Mouse (Mus musculus): ENCODE results near the gene Rgs13. TPM values are rescaled to one million over a fixed set of nuclear protein-coding genes. Genes with fewer than 3 reads are reported as not detected.

Rgs13 gene
- polyA plus RNA-seq, 1 experiment from 2014 or later = not detected

- 0 out of 2 replicates have a peak, but pooled peaks have one; percentile 31 for ATAC-seq (ENCODE audit: insufficient number of reproducible peaks, insufficient read depth, low FRiP score, low TSS enrichment, low read depth)
- Histone ChIP-seq H3K36me3 (no peaks in the 10 kb centered on the region), H3K9ac (replicated peaks) (no peak overlapping the region), H3K9me3 (no peaks in the 10 kb centered on the region), H3K27me3 (no peaks in the 10 kb centered on the region), H3K4me3 (replicated peaks) (no peak overlapping the region), H3K4me2 (no peak overlapping the region), H3K27ac (no peak overlapping the region), H3K4me1 (replicated peaks) (no peaks in the 10 kb centered on the region; the same call in 1 of the 2 replicates)
Observed at GRCm38 (mm10) chr1:144183622-144184021, 6.5 kb upstream of the Rgs13 start.

- no peak overlapping the region for H3K4me3 ChIP-seq (replicated peaks)
- no peak overlapping the region for H3K4me2 ChIP-seq
- H3K36me3 ChIP-seq = no peaks in the 10 kb centered on the region
- no peaks in the 10 kb centered on the region for H3K9me3 ChIP-seq
- no peak for ATAC-seq (ENCODE audit: insufficient number of reproducible peaks, insufficient read depth, low FRiP score, low TSS enrichment, low read depth)
- H3K27me3 ChIP-seq = no peaks in the 10 kb centered on the region
- no peak overlapping the region for H3K9ac ChIP-seq (replicated peaks)
- H3K27ac ChIP-seq = no peak overlapping the region
- H3K4me1 ChIP-seq (replicated peaks) = no peaks in the 10 kb centered on the region; the same call in 1 of the 2 replicates
- WGBS = 92% methylated on average over 4 of the region's 4 CpGs
Observed at GRCm38 (mm10) chr1:144179559-144179958, 2.4 kb upstream of the Rgs13 start.

- Histone ChIP-seq H3K4me1 (replicated peaks) (no peaks in the 10 kb centered on the region), H3K27ac (no peak overlapping the region), H3K4me3 (replicated peaks) (no peak overlapping the region), H3K9me3 (no peaks in the 10 kb centered on the region), H3K27me3 (no peaks in the 10 kb centered on the region), H3K9ac (replicated peaks) (no peak overlapping the region), H3K36me3 (no peaks in the 10 kb centered on the region), H3K4me2 (no peak overlapping the region)
- 79% methylated on average over 9 of the region's 9 CpGs for WGBS
- no peak for ATAC-seq (ENCODE audit: insufficient number of reproducible peaks, insufficient read depth, low FRiP score, low TSS enrichment, low read depth)
Observed at GRCm38 (mm10) chr1:144178281-144178957, 1.2 kb upstream of the Rgs13 start.

GRCm38 (mm10) chr1:144177620-144178019 lies 448 bp upstream of the Rgs13 start:
- no peak overlapping the region for H3K4me3 ChIP-seq (replicated peaks)
- no peaks in the 10 kb centered on the region for H3K36me3 ChIP-seq

GRCm38 (mm10) chr1:144174760-144175159 lies 2.4 kb downstream of the Rgs13 start:
- no peaks in the 10 kb centered on the region for H3K4me1 ChIP-seq (replicated peaks)
- H3K9ac ChIP-seq (replicated peaks) = no peak overlapping the region
- H3K27me3 ChIP-seq = no peaks in the 10 kb centered on the region
- H3K4me3 ChIP-seq (replicated peaks) = no peak overlapping the region
- H3K4me2 ChIP-seq = no peak overlapping the region
- no peaks in the 10 kb centered on the region for H3K9me3 ChIP-seq
- ATAC-seq (ENCODE audit: insufficient number of reproducible peaks, insufficient read depth, low FRiP score, low TSS enrichment, low read depth) = no peak
- WGBS = 92% methylated on average over 6 of the region's 6 CpGs
- H3K27ac ChIP-seq = no peak overlapping the region
- no peaks in the 10 kb centered on the region for H3K36me3 ChIP-seq

More at GRCm38 (mm10) chr1:144177620-144178019, 448 bp upstream of the Rgs13 start:
- Histone ChIP-seq H3K4me1 (replicated peaks) (no peaks in the 10 kb centered on the region), H3K27ac (no peak overlapping the region), H3K27me3 (no peaks in the 10 kb centered on the region), H3K9me3 (no peaks in the 10 kb centered on the region), H3K4me2 (no peak overlapping the region), H3K9ac (replicated peaks) (no peak overlapping the region)
- no peak for ATAC-seq (ENCODE audit: insufficient number of reproducible peaks, insufficient read depth, low FRiP score, low TSS enrichment, low read depth)

- Histone ChIP-seq H3K9me3 (no peaks in the 10 kb centered on the region), H3K4me3 (replicated peaks) (no peak overlapping the region), H3K36me3 (no peaks in the 10 kb centered on the region), H3K4me2 (no peak overlapping the region), H3K9ac (replicated peaks) (no peak overlapping the region), H3K27ac (no peak overlapping the region), H3K27me3 (no peaks in the 10 kb centered on the region), H3K4me1 (replicated peaks) (no peaks in the 10 kb centered on the region)
- 69% methylated on average over 2 of the region's 2 CpGs for WGBS
- no peak for ATAC-seq (ENCODE audit: insufficient number of reproducible peaks, insufficient read depth, low FRiP score, low TSS enrichment, low read depth)
Observed at GRCm38 (mm10) chr1:144173568-144174036, 3.6 kb downstream of the Rgs13 start.

- Histone ChIP-seq H3K9me3 (no peaks in the 10 kb centered on the region), H3K27me3 (no peaks in the 10 kb centered on the region), H3K4me2 (no peak overlapping the region), H3K4me3 (replicated peaks) (no peak overlapping the region), H3K4me1 (replicated peaks) (no peaks in the 10 kb centered on the region), H3K27ac (no peak overlapping the region), H3K36me3 (no peaks in the 10 kb centered on the region), H3K9ac (replicated peaks) (no peak overlapping the region)
- ATAC-seq (ENCODE audit: insufficient number of reproducible peaks, insufficient read depth, low FRiP score, low TSS enrichment, low read depth) = no peak
- 89% methylated on average over 4 of the region's 4 CpGs for WGBS
Observed at GRCm38 (mm10) chr1:144168921-144169320, 8.3 kb downstream of the Rgs13 start.

- H3K36me3 ChIP-seq = no peaks in the 10 kb centered on the region
- H3K4me1 ChIP-seq (replicated peaks) = no peaks in the 10 kb centered on the region
- ATAC-seq (ENCODE audit: insufficient number of reproducible peaks, insufficient read depth, low FRiP score, low TSS enrichment, low read depth) = no peak
- no peaks in the 10 kb centered on the region for H3K9me3 ChIP-seq
- no peak overlapping the region for H3K27ac ChIP-seq
- no peaks in the 10 kb centered on the region for H3K27me3 ChIP-seq
- no peak overlapping the region for H3K4me2 ChIP-seq
- 81% methylated on average over 1 of the region's 1 CpGs for WGBS
- H3K4me3 ChIP-seq (replicated peaks) = no peak overlapping the region
- H3K9ac ChIP-seq (replicated peaks) = no peak overlapping the region
Observed at GRCm38 (mm10) chr1:144167761-144168160, 9.4 kb downstream of the Rgs13 start.

GRCm38 (mm10) chr1:144166897-144167296 lies 10.3 kb downstream of the Rgs13 start:
- WGBS = 70% methylated on average over 5 of the region's 5 CpGs
- Histone ChIP-seq H3K9me3 (no peaks in the 10 kb centered on the region), H3K27me3 (no peaks in the 10 kb centered on the region), H3K4me1 (replicated peaks) (no peaks in the 10 kb centered on the region), H3K36me3 (no peaks in the 10 kb centered on the region), H3K4me3 (replicated peaks) (no peak overlapping the region), H3K27ac (no peak overlapping the region), H3K4me2 (no peak overlapping the region), H3K9ac (replicated peaks) (no peak overlapping the region)
- no peak for ATAC-seq (ENCODE audit: insufficient number of reproducible peaks, insufficient read depth, low FRiP score, low TSS enrichment, low read depth)

GRCm38 (mm10) chr1:144166275-144166674 lies 10.9 kb downstream of the Rgs13 start:
- Histone ChIP-seq H3K4me2 (no peak overlapping the region), H3K4me3 (replicated peaks) (no peak overlapping the region), H3K36me3 (no peaks in the 10 kb centered on the region), H3K27ac (no peak overlapping the region), H3K27me3 (no peaks in the 10 kb centered on the region), H3K9ac (replicated peaks) (no peak overlapping the region), H3K4me1 (replicated peaks) (no peaks in the 10 kb centered on the region), H3K9me3 (no peaks in the 10 kb centered on the region)
- ATAC-seq (ENCODE audit: insufficient number of reproducible peaks, insufficient read depth, low FRiP score, low TSS enrichment, low read depth) = no peak
- WGBS = 89% methylated on average over 2 of the region's 2 CpGs

GRCm38 (mm10) chr1:144152526-144152925 lies 24.6 kb downstream of the Rgs13 start:
- no peak for ATAC-seq (ENCODE audit: insufficient number of reproducible peaks, insufficient read depth, low FRiP score, low TSS enrichment, low read depth)
- Histone ChIP-seq H3K4me3 (replicated peaks) (no peak overlapping the region), H3K27me3 (no peaks in the 10 kb centered on the region), H3K27ac (no peak overlapping the region), H3K4me2 (no peak overlapping the region), H3K9me3 (no peaks in the 10 kb centered on the region), H3K9ac (replicated peaks) (no peak overlapping the region), H3K36me3 (no peaks in the 10 kb centered on the region), H3K4me1 (replicated peaks) (no peaks in the 10 kb centered on the region)
- 48% methylated on average over 1 of the region's 1 CpGs for WGBS

GRCm38 (mm10) chr1:144152184-144152525 lies 25.0 kb downstream of the Rgs13 start:
- H3K4me3 ChIP-seq (replicated peaks) = no peak overlapping the region
- no peak for ATAC-seq (ENCODE audit: insufficient number of reproducible peaks, insufficient read depth, low FRiP score, low TSS enrichment, low read depth)

More at GRCm38 (mm10) chr1:144152184-144152525, 25.0 kb downstream of the Rgs13 start:
- Histone ChIP-seq H3K4me2 (no peak overlapping the region), H3K4me1 (replicated peaks) (no peaks in the 10 kb centered on the region), H3K27ac (no peak overlapping the region), H3K27me3 (no peaks in the 10 kb centered on the region), H3K9me3 (no peaks in the 10 kb centered on the region), H3K9ac (replicated peaks) (no peak overlapping the region), H3K36me3 (no peaks in the 10 kb centered on the region)
- 83% methylated on average over 1 of the region's 1 CpGs for WGBS

Measured in limb, embryonic 12.5 days (tissue).